Mouse (Mus musculus) G1E (cell line): Measurements from ENCODE around the gene Kcnj4. TPM values are rescaled to one million over a fixed set of nuclear protein-coding genes. Genes with fewer than 3 reads are reported as not detected.
"Not testable (repeated sequence)": the region's sequence is repeated elsewhere in the genome, so short reads cannot be mapped to it uniquely, and the experiment has no call there.

ENCODE experiments used
- ATAC-seq: 2 replicates; pipeline ENCODE4 v1.8.0; 2016; ENCODE audit warnings: mild to moderate bottlenecking; ENCODE audit not compliant: insufficient number of reproducible peaks, poor library complexity, low FRiP score, severe bottlenecking; ENCODE audit errors: extremely low read depth
- DNase-seq: peaks from one replicate; pipeline ENCODE4 v3.0.0; 2012; ENCODE audit warnings: low spot score
- H3K27me3 ChIP-seq: 2 replicates; pipeline ENCODE4 v1.6.1; 2012; ENCODE audit warnings: mild to moderate bottlenecking, low read length, inconsistent platforms; ENCODE audit not compliant: insufficient read depth
- H3K36me3 ChIP-seq: replicated peaks from 2 replicates; pipeline ENCODE3; 2012; ENCODE audit warnings: mild to moderate bottlenecking, inconsistent platforms
- H3K4me1 ChIP-seq: 2 replicates; pipeline ENCODE4 v1.6.1; 2012; ENCODE audit warnings: low read depth, low read length, inconsistent platforms, mixed read lengths; ENCODE audit not compliant: insufficient read depth
- H3K4me3 ChIP-seq: 2 replicates; pipeline ENCODE4 v1.5.1; 2012; ENCODE audit warnings: low read depth, mild to moderate bottlenecking, inconsistent platforms, low read length, moderate library complexity, mixed read lengths
- H3K9me3 ChIP-seq: replicated peaks from 2 replicates; pipeline ENCODE4 v1.6.1; 2012; ENCODE audit warnings: inconsistent platforms
- CTCF ChIP-seq: IDR thresholded peaks from 2 replicates; pipeline ENCODE4 v1.5.1; 2012; ENCODE audit warnings: low read depth, low read length, inconsistent platforms, mixed read lengths
- GATA1 ChIP-seq: IDR thresholded peaks from 2 replicates; pipeline ENCODE4 v1.6.1; 2012; ENCODE audit warnings: borderline replicate concordance, low read length, inconsistent platforms, mixed read lengths
- GATA2 ChIP-seq: IDR thresholded peaks from 2 replicates; pipeline ENCODE4 v1.6.1; 2012; ENCODE audit warnings: low read depth, low read length, inconsistent platforms, borderline replicate concordance
- POLR2AphosphoS5 ChIP-seq: IDR thresholded peaks from 2 replicates; pipeline ENCODE4 v1.6.1; 2012; ENCODE audit warnings: low read depth, low read length, inconsistent platforms; ENCODE audit not compliant: insufficient replicate concordance
- TAL1 ChIP-seq: conservative IDR thresholded peaks from 2 replicates; pipeline ENCODE4 v1.6.1; 2012; ENCODE audit warnings: low read depth, low read length, inconsistent platforms, mixed read lengths
- polyA plus RNA-seq: library from polyadenylated mRNA; stranded (reverse); fragments of >175 nt; gene quantifications from 2 replicates; pipeline ENCODE4 v1.2.3, GENCODE M21; 2012
- total RNA-seq, 2 experiments: library from RNA; stranded (forward) in 1 of 2; stranded (reverse) in 1 of 2; fragments of 200-1000 nt in 1 of 2; fragments of >200 nt in 1 of 2; fragmentation: Nextera tagmentation in 1 of 2; gene quantifications; 2 replicates each; pipeline ENCODE4 v1.2.3; 2014 to 2017

Kcnj4 gene
- total and polyA plus RNA-seq, 3 experiments: 0.05 TPM; not detected in 2

DNA sequence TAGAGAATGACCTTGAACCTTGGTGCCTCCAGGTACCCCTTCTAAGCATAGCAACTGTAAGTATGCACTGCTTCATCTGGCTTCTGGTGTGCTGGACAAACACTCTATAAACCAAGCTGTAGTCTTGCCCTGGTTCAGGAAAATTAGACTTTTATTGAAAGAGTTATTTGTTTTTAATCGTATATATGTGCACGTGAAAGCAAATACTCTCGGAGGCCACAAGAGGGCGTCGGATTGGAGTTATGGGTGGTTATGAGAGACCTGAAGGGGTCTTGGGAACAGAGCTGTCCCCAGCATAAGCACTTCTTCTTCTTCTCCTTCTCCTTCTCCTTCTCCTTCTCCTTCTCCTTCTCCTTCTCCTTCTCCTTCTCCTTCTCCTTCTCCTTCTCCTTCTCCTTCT is 35.5 kb downstream of the Kcnj4 start:
- Histone ChIP-seq H3K4me3 (no peak overlapping the region), H3K27me3 (peaks cover 3% of the 10 kb centered on the region; the same call in 1 of the 2 replicates), H3K36me3 (no peaks in the 10 kb centered on the region), H3K9me3 (no peaks in the 10 kb centered on the region), H3K4me1 (no peaks in the 10 kb centered on the region)
- ATAC-seq (no peak), DNase-seq (no peak)
- no peak for TF ChIP-seq CTCF
- no peak for TF ChIP-seq POLR2AphosphoS5
- TF ChIP-seq GATA2: no peak
- no peak for TF ChIP-seq GATA1
- no peak for TF ChIP-seq TAL1

GRCm38 (mm10) chr15:79466601-79467286 is 38.3 kb downstream of the Kcnj4 start:
- ATAC-seq (no peak), DNase-seq (peak; percentile 63)
- no peaks in the 10 kb centered on the region for H3K9me3 ChIP-seq
- peaks cover 10% of the 10 kb centered on the region; the same call in 1 of the 2 replicates for H3K27me3 ChIP-seq
- TF ChIP-seq CTCF: peak; percentile 92
- TF ChIP-seq POLR2AphosphoS5: no peak
- no peak for TF ChIP-seq GATA1
- H3K4me1 ChIP-seq: no peaks in the 10 kb centered on the region
- no peaks in the 10 kb centered on the region for H3K36me3 ChIP-seq
- H3K4me3 ChIP-seq: no peak overlapping the region

DNA sequence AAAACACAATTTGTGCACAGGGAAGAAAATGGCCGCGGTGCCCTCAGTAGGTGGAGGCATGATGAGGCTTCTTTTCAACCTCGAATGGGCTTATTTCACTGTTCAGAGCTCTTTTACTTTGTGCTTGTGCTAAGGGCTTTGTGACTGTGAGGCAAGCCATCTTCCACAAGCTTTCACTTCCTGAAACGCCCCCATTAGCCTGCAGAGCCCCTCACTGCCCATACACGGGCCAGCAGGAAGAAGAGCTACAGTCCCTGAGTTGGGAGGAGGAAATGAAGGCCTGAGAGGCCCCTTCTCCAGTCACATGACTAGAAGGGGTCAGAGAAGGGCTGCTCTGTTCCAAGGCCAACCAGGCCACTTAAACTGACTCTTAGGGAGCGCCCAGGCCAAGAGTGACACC is 48.5 kb downstream of the Kcnj4 start:
- no peak for DNase-seq
- peaks cover 5% of the 10 kb centered on the region for H3K4me1 ChIP-seq
- H3K9me3 ChIP-seq: no peaks in the 10 kb centered on the region
- no peaks in the 10 kb centered on the region for H3K36me3 ChIP-seq
- peaks cover 22% of the 10 kb centered on the region for H3K27me3 ChIP-seq
- no peak overlapping the region for H3K4me3 ChIP-seq
- TF ChIP-seq GATA1 (no peak), TAL1 (no peak), GATA2 (no peak), POLR2AphosphoS5 (no peak), CTCF (no peak)
- ATAC-seq: no peak

DNA sequence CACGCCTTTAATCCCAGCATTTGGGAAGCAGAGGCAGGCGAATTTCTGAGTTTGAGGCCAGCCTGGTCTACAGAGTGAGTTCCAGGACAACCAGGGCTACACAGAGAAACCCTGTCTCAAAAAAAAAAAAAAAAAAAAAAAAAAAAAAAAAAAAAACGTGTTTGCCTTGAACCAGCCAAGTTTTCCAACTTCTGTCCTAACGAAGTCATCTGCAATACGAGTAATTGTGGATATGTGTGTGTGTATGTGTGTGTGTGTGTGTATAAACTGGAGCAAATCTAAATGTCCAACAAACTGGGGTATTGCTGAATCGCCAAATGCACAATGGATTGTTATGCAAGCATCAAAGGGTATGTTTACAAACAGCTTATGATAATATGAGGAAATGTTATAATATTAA is 48.9 kb downstream of the Kcnj4 start:
- H3K4me1 ChIP-seq, ATAC-seq, H3K9me3 ChIP-seq, DNase-seq, H3K36me3 ChIP-seq, H3K4me3 ChIP-seq: not testable (repeated sequence)
- H3K27me3 ChIP-seq: peaks cover 19% of the 10 kb centered on the region

GRCm38 (mm10) chr15:79455106-79455810 is 49.8 kb downstream of the Kcnj4 start, which contains the start of gene Csnk1e:
Csnk1e (minus strand) TSS chr15:79455566.
- DNase-seq: no peak
- H3K36me3 ChIP-seq: no peaks in the 10 kb centered on the region
- TF ChIP-seq GATA2 (no peak), GATA1 (no peak), CTCF (no peak), POLR2AphosphoS5 (no peak)
- H3K4me1 ChIP-seq: peaks cover 5% of the 10 kb centered on the region
- H3K27me3 ChIP-seq: peaks cover 12% of the 10 kb centered on the region
- no peak within 1 kb of the TSS for H3K4me3 ChIP-seq
- no peak for ATAC-seq
- no peaks in the 10 kb centered on the region for H3K9me3 ChIP-seq

DNA sequence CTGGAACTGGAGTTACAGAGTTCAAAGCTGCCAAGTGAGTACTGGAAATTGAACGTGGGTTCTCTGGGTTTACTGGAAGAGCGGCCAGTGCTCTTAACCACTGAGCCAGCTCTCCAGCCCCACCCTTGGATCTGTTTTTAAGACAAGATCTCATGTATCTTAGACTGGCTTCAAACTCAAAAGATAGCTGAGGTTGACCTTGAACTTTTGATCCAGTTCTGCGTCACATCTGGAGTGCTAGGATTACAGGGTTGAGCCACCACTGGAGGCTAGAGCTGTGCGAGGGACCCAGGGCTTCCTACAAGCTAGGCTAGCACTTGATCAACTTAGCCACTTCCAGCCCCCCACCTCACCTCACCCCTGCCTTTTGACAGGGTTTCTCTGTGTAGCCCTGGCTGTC is 51.2 kb downstream of the Kcnj4 start:
- peaks cover 8% of the 10 kb centered on the region for H3K27me3 ChIP-seq
- peaks cover 5% of the 10 kb centered on the region for H3K4me1 ChIP-seq
- H3K36me3 ChIP-seq: no peaks in the 10 kb centered on the region
- TF ChIP-seq GATA1 (no peak), CTCF (no peak), GATA2 (no peak), POLR2AphosphoS5 (no peak), TAL1 (no peak)
- ATAC-seq: no peak
- no peak for DNase-seq
- H3K4me3 ChIP-seq: no peak overlapping the region
- no peaks in the 10 kb centered on the region for H3K9me3 ChIP-seq
